Mouse (Mus musculus): ENCODE data around the gene Timm23.

DNA sequence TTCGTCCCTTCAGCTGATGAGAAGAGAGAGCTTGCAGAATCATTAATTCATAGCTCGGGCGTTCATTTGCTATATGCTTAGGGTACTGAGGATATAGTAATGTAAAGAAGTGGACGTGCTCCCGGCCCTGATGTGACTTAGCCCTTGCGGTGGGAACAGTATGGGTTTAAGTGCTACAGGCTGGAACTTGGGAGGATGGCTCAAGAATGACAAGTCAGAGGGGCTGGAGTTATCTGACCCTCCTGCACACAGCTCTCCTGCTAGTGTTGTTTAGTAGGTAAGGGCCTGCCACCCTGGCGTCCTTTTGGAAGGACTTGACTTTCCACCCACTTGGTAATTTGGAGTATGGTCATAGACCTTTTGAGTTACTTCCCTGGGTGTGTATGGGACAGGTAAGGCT lies 41.1 kb downstream of the Timm23 start:
- TF ChIP-seq EP300 (IDR thresholded peaks at IDR 0.05): no peak
- no peak for TF ChIP-seq CTCF (IDR thresholded peaks at IDR 0.05)

Measured in lung, postnatal 0 days (tissue).